Mouse (Mus musculus): ENCODE measurements around the gene Aacs. TPM values are rescaled to one million over a fixed set of nuclear protein-coding genes. Genes with fewer than 3 reads are reported as not detected.

Aacs gene
- polyA plus RNA-seq, 1 experiment from 2014 or later: 6.2 TPM

DNA sequence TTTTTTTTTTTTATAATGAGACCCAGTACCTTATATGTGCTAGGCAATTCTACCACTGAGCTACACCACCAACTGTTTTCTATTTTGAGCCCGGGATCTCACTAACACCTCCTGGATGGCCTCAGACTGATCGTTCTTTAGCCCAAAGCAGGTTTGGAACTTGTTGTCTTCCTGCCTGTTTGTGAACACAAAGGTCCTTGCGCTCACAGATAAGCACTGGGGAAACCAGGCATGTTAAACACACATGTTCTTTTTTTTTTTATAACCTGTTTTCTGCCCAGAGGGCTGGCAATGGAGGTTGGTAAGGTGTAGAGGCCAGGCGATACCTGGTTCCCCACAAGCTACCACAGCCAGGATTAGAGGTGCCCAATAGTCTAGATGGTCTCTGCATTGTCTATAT, 27.0 kb upstream of the Aacs start:
- WGBS (ENCODE audit: missing documents): 94% methylated on average over 4 of the region's 4 CpGs
- Histone ChIP-seq H3K79me2 (ENCODE audit: inconsistent target) (peaks cover 42% of the 10 kb centered on the region; the same call in 1 of the 2 replicates), H3K36me3 (ENCODE audit: inconsistent target) (no peaks in the 10 kb centered on the region), H3K27ac (no peak overlapping the region), H3K4me3 (ENCODE audit: inconsistent target) (no peak overlapping the region)

- no peak overlapping the region for H3K4me3 ChIP-seq (ENCODE audit: inconsistent target)
- H3K27ac ChIP-seq: no peak overlapping the region
- WGBS (ENCODE audit: missing documents): 83% methylated on average over 5 of the region's 5 CpGs
- no peaks in the 10 kb centered on the region for H3K36me3 ChIP-seq (ENCODE audit: inconsistent target)
- peaks cover 42% of the 10 kb centered on the region; the same call in 1 of the 2 replicates for H3K79me2 ChIP-seq (ENCODE audit: inconsistent target)
Measured at GRCm38 (mm10) chr5:125449306-125449705, 26.3 kb upstream of the Aacs start.

- H3K36me3 ChIP-seq (ENCODE audit: inconsistent target): no peaks in the 10 kb centered on the region
- no peak overlapping the region for H3K27ac ChIP-seq
Measured at GRCm38 (mm10) chr5:125452573-125452972, 23.0 kb upstream of the Aacs start.

GRCm38 (mm10) chr5:125456100-125456499, 19.5 kb upstream of the Aacs start:
- H3K27ac ChIP-seq: no peak overlapping the region
- no peaks in the 10 kb centered on the region for H3K79me2 ChIP-seq (ENCODE audit: inconsistent target)
- 91% methylated on average over 6 of the region's 6 CpGs for WGBS (ENCODE audit: missing documents)
- H3K4me3 ChIP-seq (ENCODE audit: inconsistent target): no peak overlapping the region
- H3K36me3 ChIP-seq (ENCODE audit: inconsistent target): no peaks in the 10 kb centered on the region

More at GRCm38 (mm10) chr5:125452573-125452972, 23.0 kb upstream of the Aacs start:
- H3K79me2 ChIP-seq (ENCODE audit: inconsistent target): peaks cover 20% of the 10 kb centered on the region; the same call in 1 of the 2 replicates
- no peak overlapping the region for H3K4me3 ChIP-seq (ENCODE audit: inconsistent target)
- WGBS (ENCODE audit: missing documents): 76% methylated on average over 9 of the region's 9 CpGs

DNA sequence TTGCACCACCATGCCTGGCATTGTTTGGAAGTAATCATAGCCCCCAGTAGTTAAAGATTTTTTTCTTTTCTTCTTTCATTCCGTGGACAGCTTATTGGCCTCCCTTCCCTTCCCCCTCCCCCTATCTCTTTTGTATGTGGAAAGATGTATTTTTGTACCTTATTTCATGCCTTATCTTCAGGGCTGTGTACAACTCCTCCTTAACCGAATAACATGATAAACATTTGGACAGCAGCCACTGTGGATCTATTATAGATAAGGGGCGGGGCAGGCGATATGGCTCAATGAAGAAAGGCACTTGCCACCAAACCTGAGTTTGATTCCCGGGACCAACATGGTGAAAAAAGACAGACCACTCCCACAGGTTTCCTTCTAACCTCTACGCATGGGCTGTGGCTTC, 18.1 kb upstream of the Aacs start:
- no peaks in the 10 kb centered on the region for H3K36me3 ChIP-seq (ENCODE audit: inconsistent target)
- 89% methylated on average over 5 of the region's 6 CpGs for WGBS (ENCODE audit: missing documents)
- no peak overlapping the region for H3K27ac ChIP-seq
- no peaks in the 10 kb centered on the region for H3K79me2 ChIP-seq (ENCODE audit: inconsistent target)
- H3K4me3 ChIP-seq (ENCODE audit: inconsistent target): no peak overlapping the region

- no peaks in the 10 kb centered on the region for H3K79me2 ChIP-seq (ENCODE audit: inconsistent target)
- no peaks in the 10 kb centered on the region for H3K36me3 ChIP-seq (ENCODE audit: inconsistent target)
- H3K4me3 ChIP-seq (ENCODE audit: inconsistent target): no peak overlapping the region
- H3K27ac ChIP-seq: no peak overlapping the region
- WGBS (ENCODE audit: missing documents): 74% methylated on average over 3 of the region's 3 CpGs
Measured at GRCm38 (mm10) chr5:125460574-125460973, 15.0 kb upstream of the Aacs start.

GRCm38 (mm10) chr5:125461868-125462445, 13.7 kb upstream of the Aacs start:
- Histone ChIP-seq H3K4me3 (ENCODE audit: inconsistent target) (no peak overlapping the region), H3K27ac (no peak overlapping the region), H3K79me2 (ENCODE audit: inconsistent target) (no peaks in the 10 kb centered on the region), H3K36me3 (ENCODE audit: inconsistent target) (no peaks in the 10 kb centered on the region)
- WGBS (ENCODE audit: missing documents): 10% methylated on average over 10 of the region's 10 CpGs

DNA sequence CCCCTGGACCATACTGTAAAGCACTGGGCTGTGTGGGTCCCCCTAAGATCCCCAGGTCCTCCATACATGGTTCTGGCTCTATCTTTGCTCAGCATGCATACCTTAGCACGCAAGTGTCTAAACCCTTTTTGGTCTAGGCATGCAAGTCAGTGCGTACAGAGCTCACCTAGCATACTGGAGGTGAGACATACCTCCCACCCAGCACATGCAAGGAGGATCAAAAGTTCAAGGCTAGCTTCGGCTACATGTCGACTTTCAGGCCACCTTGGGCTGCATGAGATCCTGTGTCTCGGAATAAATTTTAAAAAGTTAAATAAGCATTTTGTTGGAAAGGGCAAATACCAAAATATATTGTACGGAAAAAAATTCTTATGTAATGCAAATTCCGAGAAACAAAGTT, 10.4 kb upstream of the Aacs start:
- Histone ChIP-seq H3K4me3 (ENCODE audit: inconsistent target) (no peak overlapping the region), H3K36me3 (ENCODE audit: inconsistent target) (no peaks in the 10 kb centered on the region), H3K27ac (peak overlapping the region; percentile 57), H3K79me2 (ENCODE audit: inconsistent target) (no peaks in the 10 kb centered on the region)
- WGBS (ENCODE audit: missing documents): 42% methylated on average over 7 of the region's 7 CpGs

DNA sequence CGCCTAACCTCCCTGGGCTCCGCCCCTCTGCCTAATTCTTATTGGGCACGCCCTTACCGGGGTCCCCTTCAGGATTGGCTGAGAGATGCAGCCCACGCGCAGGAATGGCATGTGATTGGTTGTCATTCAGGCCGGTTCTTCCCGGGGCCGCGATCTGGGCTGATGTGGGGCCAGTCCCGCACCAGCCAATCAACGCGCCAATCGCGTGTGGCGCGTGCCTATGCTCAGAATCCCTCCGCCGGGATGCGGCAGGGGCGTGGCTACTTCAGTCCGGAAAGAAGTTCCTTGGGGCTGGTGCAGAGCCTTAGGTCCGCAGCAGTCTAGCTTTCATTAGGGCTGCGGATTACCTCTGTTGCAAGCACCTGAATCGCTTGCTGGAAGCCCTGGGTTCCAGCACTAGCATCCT, 9.9 kb upstream of the Aacs start:
- Histone ChIP-seq H3K79me2 (ENCODE audit: inconsistent target) (no peaks in the 10 kb centered on the region), H3K36me3 (ENCODE audit: inconsistent target) (no peaks in the 10 kb centered on the region), H3K27ac (peak overlapping the region; percentile 62), H3K4me3 (ENCODE audit: inconsistent target) (peak overlapping the region; percentile 30)
- 1% methylated on average over 25 of the region's 25 CpGs for WGBS (ENCODE audit: missing documents)

DNA sequence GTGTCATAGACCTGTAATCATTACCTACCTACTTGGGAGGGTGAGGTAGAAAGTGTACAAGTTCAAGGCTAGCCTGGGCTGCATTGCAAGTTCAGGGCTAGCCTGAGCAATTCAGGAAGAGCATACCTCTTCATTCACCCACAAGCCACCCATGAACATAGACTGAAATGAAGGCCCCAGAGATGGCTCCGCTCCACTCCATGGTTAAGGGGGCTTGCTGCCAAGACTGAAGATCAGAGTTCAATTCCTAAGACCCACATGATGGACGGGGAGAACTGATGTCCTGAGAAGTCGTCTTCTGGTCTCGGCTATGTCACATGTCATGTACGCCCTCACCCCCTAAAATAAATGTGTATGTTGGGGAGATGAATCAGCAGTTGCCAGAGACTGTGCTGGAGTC, 9.1 kb upstream of the Aacs start:
- H3K4me3 ChIP-seq (ENCODE audit: inconsistent target): peak overlapping the region; percentile 30
- 100% methylated on average over 2 of the region's 5 CpGs for WGBS (ENCODE audit: missing documents)
- no peaks in the 10 kb centered on the region for H3K36me3 ChIP-seq (ENCODE audit: inconsistent target)
- peak overlapping the region; percentile 62 for H3K27ac ChIP-seq
- H3K79me2 ChIP-seq (ENCODE audit: inconsistent target): no peaks in the 10 kb centered on the region

DNA sequence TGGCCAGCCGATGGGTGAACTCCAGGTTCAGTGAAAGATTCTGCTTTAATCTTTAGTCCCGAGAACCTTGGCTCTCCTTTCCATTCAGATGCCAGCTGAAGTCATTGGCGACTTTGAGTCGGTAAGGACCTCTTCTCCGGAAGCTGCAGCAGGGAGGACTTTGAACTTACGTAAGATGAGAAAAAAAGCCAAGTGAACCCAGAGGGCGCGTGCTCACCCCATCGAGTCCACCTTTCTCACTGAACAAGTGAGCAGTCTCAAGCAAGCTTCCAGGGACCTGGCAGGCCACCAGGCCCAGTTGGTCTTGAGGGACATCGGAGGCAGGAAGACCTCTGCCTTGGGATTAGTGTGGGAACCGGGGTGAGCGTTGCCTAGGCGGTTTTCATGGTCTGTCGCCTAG, 8.4 kb upstream of the Aacs start:
- 84% methylated on average over 14 of the region's 14 CpGs for WGBS (ENCODE audit: missing documents)
- H3K4me3 ChIP-seq (ENCODE audit: inconsistent target): no peak overlapping the region
- H3K79me2 ChIP-seq (ENCODE audit: inconsistent target): no peaks in the 10 kb centered on the region
- H3K27ac ChIP-seq: no peak overlapping the region
- no peaks in the 10 kb centered on the region for H3K36me3 ChIP-seq (ENCODE audit: inconsistent target)

DNA sequence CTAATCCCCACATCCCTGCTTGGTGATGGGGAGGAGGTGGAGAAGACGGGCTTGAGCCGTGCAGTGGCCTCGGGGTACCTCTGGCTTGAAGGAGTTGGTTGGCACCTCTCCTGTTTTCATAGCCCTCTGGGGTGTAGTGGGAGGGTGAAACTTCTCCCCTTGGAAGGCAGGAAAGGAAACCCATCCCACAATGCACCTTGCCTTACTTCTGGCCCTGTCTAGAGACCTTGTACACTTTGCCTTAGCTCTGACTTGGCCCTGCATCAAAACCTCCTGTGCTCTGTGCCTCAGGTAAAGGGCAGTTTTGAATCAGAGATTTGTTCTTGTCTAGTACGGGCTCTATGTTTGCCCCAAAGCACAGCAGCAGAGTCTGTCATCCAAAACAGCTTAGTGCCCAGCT, 4.9 kb upstream of the Aacs start:
- Histone ChIP-seq H3K79me2 (ENCODE audit: inconsistent target) (no peaks in the 10 kb centered on the region), H3K36me3 (ENCODE audit: inconsistent target) (no peaks in the 10 kb centered on the region), H3K27ac (no peak overlapping the region), H3K4me3 (ENCODE audit: inconsistent target) (no peak overlapping the region)
- WGBS (ENCODE audit: missing documents): 97% methylated on average over 4 of the region's 4 CpGs

DNA sequence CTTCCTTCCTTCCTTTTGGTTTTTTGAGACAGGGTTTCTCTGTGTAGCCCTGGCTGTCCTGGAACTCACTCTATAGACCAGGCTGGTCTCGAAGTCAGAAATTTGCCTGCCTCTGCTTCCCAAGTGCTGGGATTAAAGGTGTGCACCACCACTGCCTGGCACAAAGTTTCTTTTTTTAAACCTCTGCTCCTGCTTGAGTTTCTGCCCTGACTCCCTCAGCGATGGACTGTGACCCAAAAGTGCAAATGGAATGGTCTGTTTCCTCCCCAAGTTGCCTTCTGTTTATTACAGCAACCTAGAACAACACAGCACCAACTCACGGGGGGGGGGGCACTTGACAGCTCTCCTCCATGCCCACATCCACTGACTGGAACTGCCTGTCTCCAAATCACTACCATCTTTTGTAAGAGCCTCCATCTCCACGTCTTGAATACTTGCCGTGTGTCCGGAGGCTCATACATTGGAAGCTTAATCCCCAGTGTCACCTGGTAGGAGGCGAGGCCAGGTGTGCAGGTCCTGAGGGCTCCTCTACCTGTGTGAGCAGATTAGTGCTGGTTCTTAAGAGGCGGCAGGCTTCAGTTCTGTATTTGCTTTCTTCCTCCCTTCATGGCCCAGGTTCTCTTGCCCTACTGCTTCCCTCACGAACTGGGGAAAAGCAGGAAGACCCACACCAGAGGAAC, 2.7 kb upstream of the Aacs start:
- Histone ChIP-seq H3K79me2 (ENCODE audit: inconsistent target) (peaks cover 20% of the 10 kb centered on the region), H3K27ac (no peak overlapping the region), H3K4me3 (ENCODE audit: inconsistent target) (no peak overlapping the region), H3K36me3 (ENCODE audit: inconsistent target) (no peaks in the 10 kb centered on the region)
- 90% methylated on average over 9 of the region's 9 CpGs for WGBS (ENCODE audit: missing documents)

- Histone ChIP-seq H3K27ac (no peak overlapping the region; the same call in 1 of the 2 replicates), H3K36me3 (ENCODE audit: inconsistent target) (no peaks in the 10 kb centered on the region), H3K4me3 (ENCODE audit: inconsistent target) (peak overlapping the region; percentile 23; the same call in 1 of the 2 replicates)
Measured at GRCm38 (mm10) chr5:125475030-125475429, 584 bp upstream of the Aacs start.

DNA sequence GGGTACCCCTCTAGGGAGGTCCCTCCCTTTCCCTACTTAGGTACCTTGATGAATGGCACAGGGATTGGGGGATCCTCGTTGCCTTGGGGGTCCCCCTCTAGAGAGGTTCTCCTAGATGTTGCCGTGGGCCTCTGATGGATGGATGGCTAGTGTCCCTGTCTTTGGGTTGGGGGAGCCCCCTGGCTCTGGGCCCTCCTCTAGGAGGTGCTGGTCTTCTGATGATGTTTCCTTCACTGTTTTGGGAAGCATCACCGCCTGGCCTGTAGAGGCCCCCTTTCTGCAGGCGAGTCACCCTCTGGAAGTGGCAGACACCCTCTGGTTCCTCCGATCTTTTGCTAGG, 642 bp downstream of the Aacs start:
- Histone ChIP-seq H3K36me3 (ENCODE audit: inconsistent target) (no peaks in the 10 kb centered on the region), H3K27ac (peak overlapping the region; percentile 71), H3K79me2 (ENCODE audit: inconsistent target) (peaks cover 53% of the 10 kb centered on the region), H3K4me3 (ENCODE audit: inconsistent target) (peak overlapping the region; percentile 94)
- 9% methylated on average over 5 of the region's 5 CpGs for WGBS (ENCODE audit: missing documents)

More at GRCm38 (mm10) chr5:125475030-125475429, 584 bp upstream of the Aacs start:
- WGBS (ENCODE audit: missing documents): 66% methylated on average over 11 of the region's 12 CpGs
- peaks cover 41% of the 10 kb centered on the region for H3K79me2 ChIP-seq (ENCODE audit: inconsistent target)

Measured in macrophage (primary cell).